Mouse (Mus musculus) neural tube, embryonic 11.5 days (tissue): ENCODE measurements at regions not wholly inside any gene's neighbourhood (a gene's known extent, or its start where the extent isn't known, plus 50 kb on each side); places are given as distances from the start of the nearest gene placed in this dataset.

ENCODE experiments used
- ATAC-seq: fragments of 200-750 bp; cut with Nextera tagmentation; 2 replicates; pipeline ENCODE4 v1.8.0; 2017; ENCODE audit warnings: moderate number of reproducible peaks, mild to moderate bottlenecking, moderate TSS enrichment, moderate library complexity; ENCODE audit not compliant: insufficient read depth, low FRiP score, low TSS enrichment
- DNase-seq: peaks from one replicate; pipeline ENCODE4 v3.0.0-alpha.2; 2015; ENCODE audit warnings: low spot score
- H3K27ac ChIP-seq: fragments of 300-500 bp; sonication (generic); 2 replicates; pipeline ENCODE4 v1.5.1; 2014; ENCODE audit warnings: low read depth, mild to moderate bottlenecking, low read length
- H3K27me3 ChIP-seq: fragments of 300-500 bp; sonication (generic); 2 replicates; pipeline ENCODE4 v1.6.1; 2014; ENCODE audit warnings: mild to moderate bottlenecking, low read length, mixed read lengths; ENCODE audit not compliant: control insufficient read depth, insufficient read depth
- H3K36me3 ChIP-seq: fragments of 300-500 bp; sonication (generic); 2 replicates; pipeline ENCODE4 v1.6.1; 2014; ENCODE audit warnings: mild to moderate bottlenecking, low read length, moderate library complexity, mixed read lengths; ENCODE audit not compliant: control insufficient read depth, insufficient read depth
- H3K4me1 ChIP-seq: fragments of 300-500 bp; sonication (generic); 2 replicates; pipeline ENCODE4 v1.6.1; 2014; ENCODE audit warnings: low read length, mixed read lengths; ENCODE audit not compliant: control insufficient read depth, insufficient read depth
- H3K4me2 ChIP-seq: fragments of 300-500 bp; sonication (generic); 2 replicates; pipeline ENCODE4 v1.6.1; 2014; ENCODE audit warnings: low read depth, mild to moderate bottlenecking, moderate library complexity
- H3K4me3 ChIP-seq: fragments of 300-500 bp; sonication (generic); 2 replicates; pipeline ENCODE4 v1.5.1; 2014; ENCODE audit warnings: low read depth, low read length
- H3K9ac ChIP-seq: fragments of 300-500 bp; sonication (generic); 2 replicates; pipeline ENCODE4 v1.6.1; 2014; ENCODE audit warnings: mild to moderate bottlenecking, low read length
- H3K9me3 ChIP-seq: fragments of 300-500 bp; sonication (generic); 2 replicates; pipeline ENCODE4 v1.6.1; 2016; ENCODE audit warnings: low read length; ENCODE audit not compliant: control insufficient read depth
- WGBS: fragments of 180-500 bp; shearing (Covaris S2); extraction: QIAGEN DNeasy Blood & Tissue Kit; methylation state at CpG from one replicate; pipeline ENCODE4 v1.1.7; 2014; 5-methylcytosine and 5-hydroxymethylcytosine counted together

DNA sequence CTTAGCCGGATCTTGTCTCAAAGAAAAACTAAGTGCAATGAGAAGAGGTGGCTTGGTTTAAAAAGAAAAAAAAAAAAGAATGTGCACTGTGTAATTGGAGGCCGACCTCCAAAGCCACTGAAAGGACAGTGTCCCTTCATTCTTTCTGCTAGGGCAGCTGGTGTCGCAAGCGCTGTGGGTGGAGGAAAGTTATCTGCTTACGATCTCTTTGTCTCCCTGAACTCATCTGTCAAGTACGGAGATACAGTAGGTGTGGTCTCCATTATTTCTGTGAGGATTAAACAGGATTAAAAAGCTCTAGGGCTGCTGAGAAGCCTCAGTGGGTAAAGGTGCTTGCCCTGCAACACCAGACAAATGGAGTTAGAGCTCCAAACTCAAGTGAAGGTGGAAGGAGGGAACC, 126.6 kb upstream of the Jarid2 start:
- Histone ChIP-seq H3K4me2 (no peak overlapping the region), H3K27me3 (no peaks in the 10 kb centered on the region), H3K4me3 (no peak overlapping the region), H3K9ac (no peak overlapping the region), H3K9me3 (no peaks in the 10 kb centered on the region), H3K4me1 (no peaks in the 10 kb centered on the region), H3K27ac (no peak overlapping the region), H3K36me3 (no peaks in the 10 kb centered on the region)
- DNase-seq (no peak), ATAC-seq (no peak)
- WGBS, result 44% methylated on average over 6 of the region's 6 CpGs

DNA sequence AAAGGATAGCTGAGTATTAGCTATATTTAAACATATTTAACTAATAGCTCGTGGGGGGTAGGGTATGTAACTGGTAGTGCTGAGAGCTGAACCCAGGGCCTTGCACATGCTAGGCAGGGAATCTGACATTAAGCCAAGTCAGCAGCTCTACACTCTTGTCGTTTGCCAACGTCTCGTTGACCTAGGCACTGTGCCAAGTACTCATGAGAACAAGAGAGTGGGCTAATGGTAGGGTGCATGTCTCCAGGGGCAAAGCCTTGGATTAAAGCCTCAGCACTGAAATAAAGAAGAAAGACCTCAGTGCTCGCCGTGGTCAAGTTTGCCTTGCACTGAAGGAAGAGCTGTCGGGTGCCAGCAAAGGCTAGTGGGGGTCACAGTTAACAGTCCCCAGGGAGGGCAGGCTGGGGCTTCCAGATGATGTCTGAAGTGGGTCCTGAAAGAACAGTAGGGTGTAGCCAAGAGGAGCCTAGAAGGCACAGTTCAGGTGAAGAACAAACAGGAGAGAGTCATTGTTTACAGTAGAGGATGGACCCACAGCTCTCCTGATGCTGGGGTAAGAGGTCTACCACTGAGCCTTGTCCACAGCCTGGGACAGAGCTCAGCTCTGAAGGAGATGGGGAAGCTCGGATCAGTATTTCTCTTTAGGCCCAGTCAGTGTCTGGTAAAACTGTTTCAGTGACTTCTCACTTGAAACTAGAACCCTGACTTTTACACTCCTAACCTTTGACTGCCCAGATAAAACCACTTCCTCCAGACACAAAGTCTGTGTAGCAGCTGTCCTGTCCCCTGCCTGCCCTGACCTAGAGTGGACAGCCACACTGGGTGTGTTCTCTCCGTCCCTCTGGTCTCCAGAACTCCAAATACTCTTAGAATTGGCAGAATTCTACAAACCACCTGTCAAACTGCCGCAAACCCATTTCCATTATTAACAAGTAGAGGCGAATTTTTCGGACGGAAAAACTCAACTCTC, 121.7 kb upstream of the Jarid2 start:
- no peak overlapping the region for H3K4me3 ChIP-seq
- 85% methylated on average over 13 of the region's 13 CpGs for WGBS
- ATAC-seq (no peak), DNase-seq (no peak)
- no peak overlapping the region for H3K9ac ChIP-seq
- no peaks in the 10 kb centered on the region for H3K4me1 ChIP-seq
- no peak overlapping the region for H3K27ac ChIP-seq
- no peaks in the 10 kb centered on the region for H3K36me3 ChIP-seq
- H3K4me2 ChIP-seq, result no peak overlapping the region
- no peaks in the 10 kb centered on the region for H3K27me3 ChIP-seq
- no peaks in the 10 kb centered on the region for H3K9me3 ChIP-seq

DNA sequence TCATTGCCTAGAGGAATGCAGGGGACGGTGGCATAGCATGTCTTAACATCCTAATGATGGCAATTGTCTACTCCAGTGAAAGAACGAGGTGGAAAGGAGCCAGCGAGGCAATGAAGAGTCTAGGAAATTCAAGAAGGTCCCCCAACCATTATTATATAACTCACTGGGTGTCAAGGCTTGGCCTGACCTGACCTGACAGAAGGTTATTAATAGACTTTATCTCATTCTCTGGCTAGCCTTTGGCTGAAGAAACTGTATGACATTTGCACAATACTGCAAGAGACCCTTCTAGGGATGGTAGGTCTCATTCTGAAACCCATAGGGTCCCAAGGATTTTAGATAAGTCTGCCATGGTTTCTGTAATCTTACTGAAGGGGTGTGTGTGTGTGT, 121.0 kb upstream of the Jarid2 start:
- DNase-seq, result no peak
- ATAC-seq, result no peak
- Histone ChIP-seq H3K4me3 (no peak overlapping the region), H3K4me2 (no peak overlapping the region), H3K9ac (no peak overlapping the region), H3K27ac (no peak overlapping the region), H3K27me3 (no peaks in the 10 kb centered on the region), H3K36me3 (no peaks in the 10 kb centered on the region), H3K9me3 (no peaks in the 10 kb centered on the region), H3K4me1 (no peaks in the 10 kb centered on the region)
- WGBS, result 77% methylated on average over 3 of the region's 3 CpGs

DNA sequence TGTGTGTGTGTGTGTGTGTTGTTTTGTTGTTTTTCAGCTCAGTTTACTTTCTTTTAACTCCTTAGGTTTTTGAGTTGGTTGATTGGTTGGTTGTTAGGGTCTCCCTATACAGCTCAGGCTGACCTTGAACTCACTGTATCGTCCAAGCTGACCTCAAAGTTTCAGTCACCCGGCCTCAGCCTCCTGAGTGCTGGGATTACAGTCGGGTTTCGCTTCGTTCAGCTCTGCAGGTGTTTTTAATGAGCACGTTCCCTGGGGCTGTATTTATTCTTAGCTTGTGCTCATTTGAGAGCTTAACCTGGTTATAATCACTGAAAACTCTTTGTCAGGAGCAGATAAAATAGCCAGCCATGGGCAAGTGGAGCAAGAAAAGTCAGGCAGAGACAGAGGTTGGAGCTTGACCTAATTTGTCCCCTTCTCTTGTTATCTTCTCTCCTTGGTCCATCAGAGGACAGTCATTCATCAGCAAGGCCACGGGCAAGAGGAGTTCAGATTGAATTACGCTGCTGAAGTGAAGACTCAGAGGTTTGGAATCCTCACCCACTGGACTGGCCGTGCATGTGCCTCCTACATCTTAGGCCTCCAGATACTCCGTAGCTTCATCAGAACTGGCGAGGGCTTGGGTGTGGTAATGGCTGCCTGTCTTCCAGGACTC, 120.5 kb upstream of the Jarid2 start:
- H3K36me3 ChIP-seq, result no peaks in the 10 kb centered on the region
- no peaks in the 10 kb centered on the region for H3K4me1 ChIP-seq
- H3K27me3 ChIP-seq, result no peaks in the 10 kb centered on the region
- H3K9ac ChIP-seq, result no peak overlapping the region
- no peak overlapping the region for H3K4me2 ChIP-seq
- ATAC-seq, result no peak
- H3K27ac ChIP-seq, result no peak overlapping the region
- H3K4me3 ChIP-seq, result no peak overlapping the region
- no peak for DNase-seq
- H3K9me3 ChIP-seq, result no peaks in the 10 kb centered on the region
- 75% methylated on average over 11 of the region's 11 CpGs for WGBS

GRCm38 (mm10) chr13:44609606-44610005, 119.7 kb upstream of the Jarid2 start:
- DNase-seq, result no peak
- no peaks in the 10 kb centered on the region for H3K9me3 ChIP-seq
- 82% methylated on average over 5 of the region's 5 CpGs for WGBS
- no peaks in the 10 kb centered on the region for H3K27me3 ChIP-seq
- H3K27ac ChIP-seq, result no peak overlapping the region
- H3K36me3 ChIP-seq, result no peaks in the 10 kb centered on the region
- no peak overlapping the region for H3K4me2 ChIP-seq
- H3K4me3 ChIP-seq, result no peak overlapping the region
- ATAC-seq, result no peak
- H3K9ac ChIP-seq, result no peak overlapping the region
- no peaks in the 10 kb centered on the region for H3K4me1 ChIP-seq

- WGBS, result 65% methylated on average over 8 of the region's 8 CpGs
- no peak overlapping the region for H3K4me2 ChIP-seq
- no peak overlapping the region for H3K27ac ChIP-seq
- no peaks in the 10 kb centered on the region for H3K27me3 ChIP-seq
- H3K9ac ChIP-seq, result no peak overlapping the region
- H3K9me3 ChIP-seq, result no peaks in the 10 kb centered on the region
- no peaks in the 10 kb centered on the region for H3K36me3 ChIP-seq
- ATAC-seq (no peak), DNase-seq (no peak)
- no peaks in the 10 kb centered on the region for H3K4me1 ChIP-seq
- H3K4me3 ChIP-seq, result no peak overlapping the region
These were observed 113.6 kb upstream of the Jarid2 start for GRCm38 (mm10) chr13:44615696-44616095.

GRCm38 (mm10) chr13:44618368-44618767, 110.9 kb upstream of the Jarid2 start:
- no peak overlapping the region for H3K27ac ChIP-seq
- ATAC-seq, result no peak
- DNase-seq, result no peak
- no peaks in the 10 kb centered on the region for H3K36me3 ChIP-seq
- WGBS, result 44% methylated on average over 3 of the region's 3 CpGs
- no peak overlapping the region for H3K4me3 ChIP-seq
- H3K9me3 ChIP-seq, result no peaks in the 10 kb centered on the region
- no peak overlapping the region for H3K4me2 ChIP-seq
- no peak overlapping the region for H3K9ac ChIP-seq
- H3K4me1 ChIP-seq, result no peaks in the 10 kb centered on the region; the same call in 1 of the 2 replicates
- no peaks in the 10 kb centered on the region for H3K27me3 ChIP-seq

DNA sequence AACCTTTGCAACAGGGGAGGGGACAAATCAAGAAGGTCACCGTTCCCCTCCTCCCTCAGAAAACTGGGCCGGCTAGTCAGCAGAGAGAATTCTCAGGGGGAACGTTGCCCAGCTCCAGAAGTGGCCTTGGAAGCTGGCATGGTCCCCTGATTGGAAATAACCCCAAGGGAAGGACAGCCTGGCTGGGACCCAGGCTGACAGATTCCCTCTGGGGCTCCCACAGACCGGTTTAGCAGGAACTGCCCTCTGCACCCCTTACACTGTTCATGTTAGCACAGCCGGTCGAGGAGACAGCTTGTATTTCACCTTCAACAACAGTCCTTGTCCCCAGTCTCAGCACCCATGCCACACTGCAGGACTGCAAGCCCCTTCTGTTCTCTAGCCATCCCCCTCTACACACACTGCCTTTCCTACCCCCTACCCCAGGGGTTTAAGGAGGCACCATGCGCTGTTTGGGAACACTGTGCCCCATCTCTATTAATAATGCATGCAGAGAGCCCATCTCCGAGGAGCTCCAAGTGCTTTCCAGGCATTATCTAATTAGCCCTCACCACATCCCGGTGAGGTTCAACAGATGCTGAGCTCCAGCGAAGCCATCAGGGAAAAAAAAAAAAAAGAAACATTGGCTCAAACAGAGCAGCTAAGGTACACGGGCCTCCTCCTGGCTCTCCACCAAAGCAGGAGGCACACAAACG, 106.5 kb upstream of the Jarid2 start:
- Histone ChIP-seq H3K4me2 (no peak overlapping the region), H3K4me3 (no peak overlapping the region), H3K36me3 (no peaks in the 10 kb centered on the region), H3K9ac (no peak overlapping the region), H3K4me1 (peaks cover 4% of the 10 kb centered on the region; the same call in 1 of the 2 replicates), H3K27me3 (no peaks in the 10 kb centered on the region), H3K27ac (no peak overlapping the region), H3K9me3 (no peaks in the 10 kb centered on the region)
- 53% methylated on average over 12 of the region's 12 CpGs for WGBS
- DNase-seq (no peak), ATAC-seq (no peak)
